Mouse (Mus musculus): ENCODE measurements around the gene Olfr1283. TPM values are rescaled to one million over a fixed set of nuclear protein-coding genes. Genes with fewer than 3 reads are reported as not detected.

The Olfr1283 gene
- total RNA-seq (2023) = not detected

DNA sequence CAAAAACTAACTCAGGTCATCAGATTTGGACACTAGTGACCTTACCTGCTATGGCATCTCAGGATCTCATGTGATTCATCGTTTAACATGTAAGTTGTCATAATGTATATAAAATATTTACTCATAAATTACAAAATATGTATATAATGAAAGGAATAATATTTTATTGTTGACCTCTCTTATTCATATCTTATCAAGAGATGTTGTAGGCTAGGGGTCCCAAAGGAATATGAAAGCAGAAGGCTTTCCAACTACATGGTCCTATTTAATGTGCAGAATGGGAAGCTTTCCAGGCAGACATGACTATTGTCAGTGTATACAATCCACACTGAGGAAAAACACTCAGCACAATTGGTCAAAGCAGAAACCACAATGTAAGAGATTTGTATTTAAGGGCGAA, at the start of gene Olfr1283:
Gene Olfr1283, plus strand, starts transcription at position 301 of the 400 bp plus-strand sequence.

DNA sequence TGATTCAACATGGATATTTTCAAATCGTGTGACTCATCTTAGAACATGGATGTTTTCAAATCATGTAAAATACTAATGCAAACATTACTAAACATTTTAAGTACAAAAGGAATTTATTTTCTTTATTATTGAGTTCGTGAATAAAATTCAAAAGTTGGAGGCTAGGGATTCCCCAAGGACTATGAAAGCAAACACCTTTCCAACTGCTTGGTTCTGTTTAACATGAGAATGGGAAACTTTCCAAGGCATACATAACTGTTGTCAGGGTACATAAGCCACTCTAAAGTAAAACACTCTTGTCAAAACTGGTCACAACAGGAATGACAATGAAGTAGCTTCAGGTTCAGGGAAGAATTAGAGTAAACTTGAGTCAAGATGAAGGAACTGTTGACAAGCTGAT, 40.4 kb upstream of the Olfr1283 start, which contains the start of gene Olfr1281:
Gene Olfr1281, plus strand, starts transcription at position 301 of the 400 bp plus-strand sequence.

GRCm38 (mm10) chr2:111335976-111336375, 30.6 kb upstream of the Olfr1283 start, which contains the start of gene Olfr1282:
Olfr1282 (minus strand) TSS chr2:111336076.

DNA sequence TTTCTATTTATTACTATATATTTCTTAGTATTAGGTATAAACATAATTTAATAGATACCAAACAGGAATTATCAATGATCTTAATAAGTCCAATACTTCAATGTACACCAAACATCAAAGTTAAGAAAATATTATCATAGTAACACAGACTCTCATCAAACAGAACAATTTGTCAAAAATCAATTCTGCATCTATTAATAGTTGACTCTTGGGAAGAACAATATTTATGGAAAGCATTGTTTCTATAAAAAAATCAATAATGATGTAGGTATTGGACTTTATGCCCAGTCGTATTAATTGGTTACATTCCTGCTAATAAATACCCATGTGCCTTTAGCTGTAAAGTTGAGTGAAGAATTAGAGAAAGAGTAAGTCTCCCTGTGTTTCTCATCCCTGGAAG, 8.6 kb downstream of the Olfr1283 start, which contains the start of gene Olfr1284:
Gene Olfr1284, plus strand, starts transcription at position 301 of the 400 bp plus-strand sequence.

Other genes with a start within 250 kb of the Olfr1283 start
- gene Gm15130, start 213.9 kb upstream of the Olfr1283 start, total RNA-seq (2023) = not detected
- gene 4930430A15Rik, start 137.2 kb upstream of the Olfr1283 start, total RNA-seq (2023) = not detected
- gene Olfr1275, start 131.5 kb upstream of the Olfr1283 start, total RNA-seq (2023) = not detected
- not detected for gene Olfr1276, start 112.3 kb upstream of the Olfr1283 start, total RNA-seq (2023)
- gene Olfr1277, start 92.7 kb upstream of the Olfr1283 start, total RNA-seq (2023) = not detected
- gene Olfr1278, start 76.7 kb upstream of the Olfr1283 start, total RNA-seq (2023) = not detected
- not detected for gene Olfr1279, start 66.2 kb upstream of the Olfr1283 start, total RNA-seq (2023)
- gene Olfr1280, start 52.8 kb upstream of the Olfr1283 start, total RNA-seq (2023) = not detected
- gene Olfr1281, start 40.3 kb upstream of the Olfr1283 start, total RNA-seq (2023) = not detected
- gene Olfr1282, start 30.7 kb upstream of the Olfr1283 start, total RNA-seq (2023) = not detected
- not detected for gene Olfr1284, start 8.7 kb downstream of the Olfr1283 start, total RNA-seq (2023)
- not detected for gene Olfr1286, start 56.3 kb downstream of the Olfr1283 start, total RNA-seq (2023)
- not detected for gene Olfr1287, start 82.4 kb downstream of the Olfr1283 start, total RNA-seq (2023)
- not detected for gene Olfr1288, start 107.3 kb downstream of the Olfr1283 start, total RNA-seq (2023)
- not detected for gene Olfr1289, start 114.0 kb downstream of the Olfr1283 start, total RNA-seq (2023)
- not detected for gene Olfr1290, start 127.0 kb downstream of the Olfr1283 start, total RNA-seq (2023)
- not detected for gene Olfr1291-ps1, start 130.4 kb downstream of the Olfr1283 start, total RNA-seq (2023)
- gene Olfr1293-ps, start 158.4 kb downstream of the Olfr1283 start, total RNA-seq (2023) = not detected
- not detected for gene Olfr1294, start 173.5 kb downstream of the Olfr1283 start, total RNA-seq (2023)
- not detected for gene Olfr1295, start 202.9 kb downstream of the Olfr1283 start, total RNA-seq (2023)

Data from CD8-positive naive resting alpha-beta T cell, adult 57 days (primary cell).